Mouse (Mus musculus): Measurements from ENCODE around the gene Tmem159. TPM values are rescaled to one million over a fixed set of nuclear protein-coding genes. Genes with fewer than 3 reads are reported as not detected.

The Tmem159 gene
- 10 to 100 TPM in 1 of 2 experiments, 1 to 10 TPM in 1; 7.0 to 14.0 TPM for polyA plus RNA-seq (2012; fragmentation: generic; extraction: Trizol)

DNA sequence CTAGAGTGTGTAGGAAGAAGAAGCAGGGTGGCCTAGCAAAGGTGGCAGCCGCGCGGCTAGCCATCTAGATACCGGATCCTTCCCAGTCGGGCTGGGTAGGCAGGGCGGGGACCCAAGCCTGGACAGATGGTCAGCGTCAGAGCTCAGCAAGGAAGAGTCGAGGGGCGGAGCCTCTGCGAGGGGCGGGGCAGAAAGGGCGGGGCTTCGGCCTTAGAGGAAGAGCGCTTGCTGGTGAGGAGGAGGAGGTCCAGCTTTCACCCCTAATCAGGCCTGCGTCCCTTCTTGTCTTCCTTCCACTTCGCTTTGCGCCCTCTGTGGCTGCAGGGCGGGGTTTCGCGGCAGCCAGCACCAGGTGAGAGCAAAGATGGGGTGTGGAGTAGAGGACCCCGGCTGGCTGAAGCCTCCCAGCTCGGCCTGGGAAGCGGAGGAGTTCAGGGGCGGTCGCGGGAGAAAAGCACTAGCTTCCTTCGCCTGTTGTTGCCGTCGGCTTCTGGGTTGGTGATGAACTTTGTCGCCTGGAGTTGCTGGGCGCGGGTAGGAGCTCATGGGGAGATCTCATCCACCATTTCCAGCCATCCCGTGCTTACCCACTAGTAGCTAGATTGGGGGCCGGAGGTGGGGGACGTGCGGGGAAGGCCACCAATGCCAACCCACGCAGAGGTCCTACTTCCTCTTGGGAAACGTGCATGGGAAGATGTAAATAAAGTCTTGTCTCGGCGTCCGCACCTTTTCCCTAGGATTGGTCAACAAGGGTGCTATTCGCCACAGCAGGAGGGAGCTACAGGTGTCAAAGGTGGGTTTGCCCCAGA lies at the start of gene Tmem159:
Tmem159 (plus strand) TSS at position 190 of the 809 bp plus-strand sequence.

GRCm38 (mm10) chr7:120095180-120095579 lies 7.0 kb upstream of the Tmem159 start, which contains the start of gene Dnah3:
TSS of gene Dnah3 (minus strand) at chr7:120095280.

GRCm38 (mm10) chr7:120145191-120145590 lies 43.0 kb downstream of the Tmem159 start, which contains the start of gene Zp2:
TSS of gene Zp2 (minus strand) at chr7:120145291.

Other genes starting within 250 kb of the Tmem159 start
- 1 to 10 TPM in 1 of 2 experiments, under 1 TPM in 1; 0.90 to 3.3 TPM for gene Lyrm1, start 206.5 kb upstream of the Tmem159 start, polyA plus RNA-seq (2012; fragmentation: generic; extraction: Trizol)
- 1 to 10 TPM in 1 of 2 experiments, under 1 TPM in 1; 0.33 to 2.8 TPM for gene Dcun1d3, start 206.1 kb upstream of the Tmem159 start, polyA plus RNA-seq (2012; fragmentation: generic; extraction: Trizol)
- not detected for gene Dnah3, start 7.1 kb upstream of the Tmem159 start, polyA plus RNA-seq (2012; fragmentation: generic; extraction: Trizol)
- not detected for gene Zp2, start 42.9 kb downstream of the Tmem159 start, polyA plus RNA-seq (2012; fragmentation: generic; extraction: Trizol)
- gene Anks4b, start 71.5 kb downstream of the Tmem159 start, polyA plus RNA-seq (2012; fragmentation: generic; extraction: Trizol), result not detected
- under 1 TPM; 0.07 to 0.13 TPM for gene Crym, start 99.8 kb downstream of the Tmem159 start, polyA plus RNA-seq (2012; fragmentation: generic; extraction: Trizol)
- gene Abca14, start 101.6 kb downstream of the Tmem159 start, polyA plus RNA-seq (2012; fragmentation: generic; extraction: Trizol), result not detected
- gene Abca15, start 226.3 kb downstream of the Tmem159 start, polyA plus RNA-seq (2012; fragmentation: generic; extraction: Trizol), result not detected

Measured in C3H10T1/2 (cell line).